Mouse (Mus musculus) limb, embryonic 13.5 days (tissue): ENCODE measurements around the gene Arl6. TPM values are rescaled to one million over a fixed set of nuclear protein-coding genes. Genes with fewer than 3 reads are reported as not detected.

Source experiments
- ATAC-seq: fragments of 200-750 bp; cut with Nextera tagmentation; 2 replicates; pipeline ENCODE4 v1.8.0; 2017; ENCODE audit warnings: low read depth, moderate number of reproducible peaks, moderate TSS enrichment; ENCODE audit not compliant: low FRiP score
- H3K27ac ChIP-seq: fragments of 300-500 bp; sonication (generic); 2 replicates; pipeline ENCODE4 v1.5.1; 2015; ENCODE audit warnings: inconsistent platforms, mild to moderate bottlenecking, moderate library complexity
- H3K27me3 ChIP-seq: fragments of 300-500 bp; sonication (generic); 2 replicates; pipeline ENCODE4 v1.6.1; 2015; ENCODE audit warnings: mild to moderate bottlenecking, inconsistent platforms
- H3K36me3 ChIP-seq: fragments of 300-500 bp; sonication (generic); 2 replicates; pipeline ENCODE4 v1.6.1; 2015; ENCODE audit warnings: inconsistent platforms, mild to moderate bottlenecking, moderate library complexity
- H3K4me1 ChIP-seq: fragments of 300-500 bp; sonication (generic); 2 replicates; pipeline ENCODE4 v1.6.1; 2015; ENCODE audit warnings: inconsistent platforms
- H3K4me2 ChIP-seq: fragments of 300-500 bp; sonication (generic); replicated peaks from 2 replicates; pipeline ENCODE4 v1.6.1; 2015; ENCODE audit warnings: inconsistent platforms, mild to moderate bottlenecking, moderate library complexity
- H3K4me3 ChIP-seq: fragments of 300-500 bp; sonication (generic); 2 replicates; pipeline ENCODE4 v1.5.1; 2015; ENCODE audit warnings: moderate library complexity, mild to moderate bottlenecking, inconsistent platforms
- H3K9ac ChIP-seq: fragments of 300-500 bp; sonication (generic); 2 replicates; pipeline ENCODE4 v1.6.1; 2015; ENCODE audit warnings: mild to moderate bottlenecking, inconsistent platforms
- H3K9me3 ChIP-seq: fragments of 300-500 bp; sonication (generic); 2 replicates; pipeline ENCODE4 v1.6.1; 2016; ENCODE audit warnings: inconsistent platforms
- WGBS: fragments of 180-500 bp; shearing (Covaris S2); methylation state at CpG from one replicate; pipeline ENCODE4 v1.1.7; 2015; 5-methylcytosine and 5-hydroxymethylcytosine counted together
- polyA plus RNA-seq: library from polyadenylated mRNA; unstranded; fragments of >200 nt; fragmentation: Nextera tagmentation; extraction: Ambion mirVana; gene quantifications from 2 replicates; pipeline ENCODE4 v1.2.1, GENCODE M21; 2015

Arl6 gene
- polyA plus RNA-seq = 33.6 and 35.2 TPM in 2 replicates

- Histone ChIP-seq H3K9me3 (no peaks in the 10 kb centered on the region), H3K9ac (peak within 1 kb of the TSS; percentile 75), H3K4me1 (peaks cover 9% of the 10 kb centered on the region; the same call in 1 of the 2 replicates), H3K4me2 (peak within 1 kb of the TSS; percentile 73), H3K27me3 (peaks cover 4% of the 10 kb centered on the region; the same call in 1 of the 2 replicates), H3K27ac (peak within 1 kb of the TSS; percentile 98), H3K36me3 (0 out of 2 replicates have a peak, but pooled peaks cover 3% of the 10 kb centered on the region), H3K4me3 (peak within 1 kb of the TSS; percentile 72)
- under 1% methylated on average over 46 of the region's 46 CpGs for WGBS
- ATAC-seq = peak; percentile 98
Observed at GRCm38 (mm10) chr16:59639102-59639691, at the start of gene Arl6. Gene Arl6 (minus strand): TSS chr16:59639391.

GRCm38 (mm10) chr16:59685135-59685534 lies 45.9 kb upstream of the Arl6 start:
- H3K36me3 ChIP-seq = no peaks in the 10 kb centered on the region
- H3K4me1 ChIP-seq = no peaks in the 10 kb centered on the region
- no peak overlapping the region for H3K4me2 ChIP-seq
- H3K4me3 ChIP-seq = no peak overlapping the region
- no peak for ATAC-seq
- peaks cover 3% of the 10 kb centered on the region; the same call in 1 of the 2 replicates for H3K27me3 ChIP-seq
- no peak overlapping the region for H3K27ac ChIP-seq
- no peaks in the 10 kb centered on the region for H3K9me3 ChIP-seq
- WGBS = 63% methylated on average over 5 of the region's 5 CpGs
- no peak overlapping the region for H3K9ac ChIP-seq

GRCm38 (mm10) chr16:59683434-59683833 lies 44.2 kb upstream of the Arl6 start:
- 6% methylated on average over 8 of the region's 8 CpGs for WGBS
- Histone ChIP-seq H3K9me3 (no peaks in the 10 kb centered on the region), H3K27ac (no peak overlapping the region), H3K4me2 (0 out of 2 replicates have a peak overlapping the region, but pooled peaks have one; percentile 19), H3K4me3 (no peak overlapping the region), H3K36me3 (no peaks in the 10 kb centered on the region), H3K27me3 (peaks cover 3% of the 10 kb centered on the region; the same call in 1 of the 2 replicates), H3K9ac (no peak overlapping the region), H3K4me1 (no peaks in the 10 kb centered on the region)
- ATAC-seq = peak; percentile 85; the same call in 1 of the 2 replicates

GRCm38 (mm10) chr16:59682216-59682891 lies 43.2 kb upstream of the Arl6 start:
- no peaks in the 10 kb centered on the region for H3K4me1 ChIP-seq
- H3K9ac ChIP-seq = no peak overlapping the region
- no peak overlapping the region for H3K27ac ChIP-seq
- 80% methylated on average over 8 of the region's 8 CpGs for WGBS
- no peaks in the 10 kb centered on the region for H3K36me3 ChIP-seq
- peaks cover 3% of the 10 kb centered on the region; the same call in 1 of the 2 replicates for H3K27me3 ChIP-seq
- no peak for ATAC-seq
- no peak overlapping the region for H3K4me2 ChIP-seq
- H3K9me3 ChIP-seq = no peaks in the 10 kb centered on the region
- H3K4me3 ChIP-seq = no peak overlapping the region

GRCm38 (mm10) chr16:59666938-59667337 lies 27.7 kb upstream of the Arl6 start:
- Histone ChIP-seq H3K4me2 (no peak overlapping the region), H3K27ac (no peak overlapping the region), H3K4me3 (no peak overlapping the region), H3K4me1 (no peaks in the 10 kb centered on the region), H3K27me3 (no peaks in the 10 kb centered on the region), H3K9ac (no peak overlapping the region), H3K9me3 (no peaks in the 10 kb centered on the region), H3K36me3 (no peaks in the 10 kb centered on the region)
- no peak for ATAC-seq
- WGBS = 77% methylated on average over 2 of the region's 2 CpGs

- Histone ChIP-seq H3K9ac (no peak overlapping the region), H3K4me1 (0 out of 2 replicates have a peak, but pooled peaks cover 3% of the 10 kb centered on the region), H3K27me3 (peaks cover 4% of the 10 kb centered on the region; the same call in 1 of the 2 replicates), H3K9me3 (no peaks in the 10 kb centered on the region), H3K4me2 (no peak overlapping the region), H3K36me3 (no peaks in the 10 kb centered on the region), H3K27ac (no peak overlapping the region), H3K4me3 (no peak overlapping the region)
- no peak for ATAC-seq
- 60% methylated on average over 2 of the region's 2 CpGs for WGBS
Observed at GRCm38 (mm10) chr16:59643766-59644165, 4.6 kb upstream of the Arl6 start.

GRCm38 (mm10) chr16:59639985-59640384 lies 794 bp upstream of the Arl6 start:
- no peak for ATAC-seq
- WGBS = 80% methylated on average over 3 of the region's 3 CpGs
- H3K9ac ChIP-seq = no peak overlapping the region
- no peaks in the 10 kb centered on the region for H3K36me3 ChIP-seq
- no peaks in the 10 kb centered on the region for H3K9me3 ChIP-seq
- no peak overlapping the region; the same call in 1 of the 2 replicates for H3K4me2 ChIP-seq
- no peak overlapping the region; the same call in 1 of the 2 replicates for H3K27ac ChIP-seq
- no peak overlapping the region for H3K4me3 ChIP-seq
- H3K27me3 ChIP-seq = peaks cover 4% of the 10 kb centered on the region; the same call in 1 of the 2 replicates
- H3K4me1 ChIP-seq = peaks cover 9% of the 10 kb centered on the region; the same call in 1 of the 2 replicates

GRCm38 (mm10) chr16:59634598-59634997 lies 4.6 kb downstream of the Arl6 start:
- Histone ChIP-seq H3K4me2 (no peak overlapping the region), H3K9ac (no peak overlapping the region), H3K36me3 (peaks cover 19% of the 10 kb centered on the region), H3K27ac (no peak overlapping the region), H3K9me3 (no peaks in the 10 kb centered on the region), H3K4me1 (peaks cover 6% of the 10 kb centered on the region; the same call in 1 of the 2 replicates), H3K27me3 (no peaks in the 10 kb centered on the region), H3K4me3 (no peak overlapping the region)
- ATAC-seq = no peak
- WGBS = 82% methylated on average over 2 of the region's 2 CpGs

GRCm38 (mm10) chr16:59621554-59621953 lies 17.6 kb downstream of the Arl6 start:
- H3K4me2 ChIP-seq = no peak overlapping the region
- H3K27ac ChIP-seq = no peak overlapping the region
- H3K4me3 ChIP-seq = no peak overlapping the region
- ATAC-seq = no peak
- no peak overlapping the region for H3K9ac ChIP-seq
- no peaks in the 10 kb centered on the region for H3K36me3 ChIP-seq
- no peaks in the 10 kb centered on the region for H3K27me3 ChIP-seq
- H3K9me3 ChIP-seq = no peaks in the 10 kb centered on the region
- WGBS = 98% methylated on average over 2 of the region's 2 CpGs
- H3K4me1 ChIP-seq = no peaks in the 10 kb centered on the region

- no peak overlapping the region for H3K4me2 ChIP-seq
- H3K27me3 ChIP-seq = no peaks in the 10 kb centered on the region
- H3K9me3 ChIP-seq = no peaks in the 10 kb centered on the region
- no peaks in the 10 kb centered on the region for H3K36me3 ChIP-seq
- no peak overlapping the region for H3K4me3 ChIP-seq
- no peak for ATAC-seq
- WGBS = 38% methylated on average over 3 of the region's 3 CpGs
- no peak overlapping the region for H3K9ac ChIP-seq
- no peaks in the 10 kb centered on the region for H3K4me1 ChIP-seq
- no peak overlapping the region for H3K27ac ChIP-seq
Observed at GRCm38 (mm10) chr16:59617167-59617566, 22.0 kb downstream of the Arl6 start.

GRCm38 (mm10) chr16:59615675-59616074 lies 23.5 kb downstream of the Arl6 start:
- H3K4me3 ChIP-seq = no peak overlapping the region
- H3K9ac ChIP-seq = no peak overlapping the region
- no peaks in the 10 kb centered on the region for H3K27me3 ChIP-seq
- 0 out of 2 replicates have a peak, but pooled peaks cover 5% of the 10 kb centered on the region for H3K36me3 ChIP-seq
- no peak for ATAC-seq
- H3K4me2 ChIP-seq = no peak overlapping the region
- no peaks in the 10 kb centered on the region for H3K4me1 ChIP-seq
- 84% methylated on average over 3 of the region's 3 CpGs for WGBS
- H3K9me3 ChIP-seq = no peaks in the 10 kb centered on the region
- H3K27ac ChIP-seq = no peak overlapping the region

GRCm38 (mm10) chr16:59610750-59611149 lies 28.4 kb downstream of the Arl6 start:
- H3K9ac ChIP-seq = no peak overlapping the region
- H3K4me1 ChIP-seq = no peaks in the 10 kb centered on the region
- 69% methylated on average over 1 of the region's 1 CpGs for WGBS
- no peaks in the 10 kb centered on the region for H3K9me3 ChIP-seq
- no peak overlapping the region for H3K4me3 ChIP-seq
- H3K27me3 ChIP-seq = no peaks in the 10 kb centered on the region
- H3K36me3 ChIP-seq = 0 out of 2 replicates have a peak, but pooled peaks cover 5% of the 10 kb centered on the region
- H3K4me2 ChIP-seq = no peak overlapping the region
- H3K27ac ChIP-seq = no peak overlapping the region
- ATAC-seq = no peak
